Comparison of ENCODE assay signal across 17 mouse cellular contexts in genomic region chr15:95826516-95826915, GRCm38 (mm10).
"Had no signal": no experiment of that assay in that cellular context is flagged by ENCODE, and none has a peak within 500 bp of the region (broad histone marks: within the 10 kb centered on the region; RNA-seq: fewer than 3 reads in every experiment).

No protein-coding gene starts in this region.

- H3K27me3 ChIP-seq: kidney, embryonic 15.5 days; liver, embryonic 15.5 days; neural tube, embryonic 12.5 days had no signal

- H3K9me3 ChIP-seq: kidney, embryonic 15.5 days; limb, embryonic 10.5 days; liver, embryonic 15.5 days; midbrain, embryonic 10.5 days; neural tube, embryonic 12.5 days had no signal

- DNase-seq: kidney, postnatal 25 days; lung, adult 2 months; lung, postnatal 4 days; midbrain, embryonic 14.5 days; right cerebral cortex, postnatal 4 days; spleen, adult 18-20 months; thymus, adult 18-20 months; thymus, postnatal 14 days had no signal

- H3K27ac ChIP-seq: left cerebral cortex, adult 2 months; limb, embryonic 10.5 days; liver, embryonic 15.5 days; neural tube, embryonic 12.5 days had no signal

- H3K4me2 ChIP-seq: kidney, embryonic 15.5 days; liver, embryonic 11.5 days; liver, embryonic 15.5 days; neural tube, embryonic 12.5 days had no signal

- ATAC-seq: lung, postnatal 0 days had no signal

- H3K4me3 ChIP-seq: kidney, embryonic 15.5 days; left cerebral cortex, adult 2 months; limb, embryonic 10.5 days; liver, embryonic 15.5 days; midbrain, embryonic 10.5 days; myocyte; neural tube, embryonic 12.5 days had no signal

- H3K9ac ChIP-seq: kidney, embryonic 15.5 days; liver, embryonic 15.5 days; neural tube, embryonic 12.5 days had no signal

- H3K36me3 ChIP-seq: kidney, embryonic 15.5 days; liver, embryonic 15.5 days; neural tube, embryonic 12.5 days had no signal
